Mouse (Mus musculus) lung, postnatal 0 days (tissue): ENCODE data around the gene Vmn1r104.
"Not testable (repeated sequence)": the region's sequence is repeated elsewhere in the genome, so short reads cannot be mapped to it uniquely, and the experiment has no call there.

Experiments
- CTCF ChIP-seq: IDR thresholded peaks from 2 replicates; pipeline ENCODE4 v1.5.1; 2016; ENCODE audit warnings: antibody characterized with exemption, mild to moderate bottlenecking
- EP300 ChIP-seq: IDR thresholded peaks from 2 replicates; pipeline ENCODE4 v1.6.1; 2016; ENCODE audit warnings: antibody characterized with exemption, mild to moderate bottlenecking, control low read depth

GRCm38 (mm10) chr7:20510434-20510833, 23.2 kb upstream of the Vmn1r104 start, which contains the start of gene Vmn1r103:
- not testable (repeated sequence) for TF ChIP-seq EP300, CTCF
